Mouse (Mus musculus): ENCODE data around the gene Gm14308. TPM values are rescaled to one million over a fixed set of nuclear protein-coding genes. Genes with fewer than 3 reads are reported as not detected.

Gene Gm14308
- 3.4 and 3.9 TPM in 2 replicates for polyA plus RNA-seq (2012; rRNA removed)

GRCm38 (mm10) chr2:176636244-176636643, at the start of gene Gm14308:
Gene Gm14308 (minus strand): TSS chr2:176636344.

GRCm38 (mm10) chr2:176670222-176670621, 34.1 kb upstream of the Gm14308 start, which contains the start of gene Zfp973:
Gene Zfp973 (plus strand): TSS chr2:176670522.

Other genes with a start within 250 kb of the Gm14308 start
- gene Gm14435, start 212.8 kb downstream of the Gm14308 start, polyA plus RNA-seq (2012; rRNA removed): 0.16 and 0.33 TPM in 2 replicates
- gene Gm14434, start 149.6 kb downstream of the Gm14308 start, polyA plus RNA-seq (2012; rRNA removed): 1.3 and 1.6 TPM in 2 replicates
- not detected in 2 replicates for gene Zfp967, start 115.3 kb downstream of the Gm14308 start, polyA plus RNA-seq (2012; rRNA removed)
- 2.3 and 2.6 TPM in 2 replicates for gene Zfp973, start 34.2 kb upstream of the Gm14308 start, polyA plus RNA-seq (2012; rRNA removed)
- gene Gm14305, start 72.0 kb upstream of the Gm14308 start, polyA plus RNA-seq (2012; rRNA removed): 3.3 and 3.4 TPM in 2 replicates
- 2.7 and 3.3 TPM in 2 replicates for gene Gm14295, start 162.3 kb upstream of the Gm14308 start, polyA plus RNA-seq (2012; rRNA removed)
- not detected in 2 replicates for gene Gm14408, start 194.8 kb upstream of the Gm14308 start, polyA plus RNA-seq (2012; rRNA removed)

Measured in liver, embryonic 14 days (tissue).